Mouse (Mus musculus) adrenal gland, adult 8-10 months (tissue): ENCODE results near the gene Gm20852. TPM values are rescaled to one million over a fixed set of nuclear protein-coding genes. Genes with fewer than 3 reads are reported as not detected.
"Not testable (repeated sequence)": the region's sequence is repeated elsewhere in the genome, so short reads cannot be mapped to it uniquely, and the experiment has no call there.

Experiments used
- DNase-seq: peaks from one replicate; pipeline ENCODE4 v3.0.0; 2022
- total RNA-seq, 4 experiments: library from RNA; stranded (reverse); gene quantifications; 2 replicates each; pipeline ENCODE4 v1.2.4; 2022

Gm20852 gene
- not detected for total RNA-seq

DNA sequence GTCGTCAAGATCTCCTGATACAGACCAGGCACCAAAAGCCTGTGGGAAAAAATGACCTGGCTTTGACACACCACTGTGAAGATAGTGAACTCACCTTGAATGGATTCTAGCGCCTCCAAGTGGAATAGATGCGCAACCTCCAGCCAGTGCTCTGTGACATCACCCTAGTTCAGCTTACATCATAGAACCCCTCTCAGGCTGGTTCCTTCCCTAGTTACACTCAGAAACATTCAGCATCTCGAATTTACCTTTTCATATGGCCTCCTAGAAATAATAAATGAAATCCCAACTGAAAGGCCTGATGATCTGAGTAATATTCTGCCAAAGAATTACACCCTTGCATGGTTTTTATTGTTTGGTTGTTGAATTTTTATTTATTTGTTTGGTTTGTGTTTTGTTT, at the start of gene Gm20852:
Gene Gm20852, minus strand, starts transcription at position 101 of the 400 bp plus-strand sequence.
- DNase-seq, result not testable (repeated sequence)
